Mouse (Mus musculus) forebrain, embryonic 10.5 days (tissue): ENCODE results near the gene P2rx6. TPM values are rescaled to one million over a fixed set of nuclear protein-coding genes. Genes with fewer than 3 reads are reported as not detected.

Experiments used
- DNase-seq: peaks from one replicate; pipeline ENCODE4 v3.0.0-alpha.2; 2017; ENCODE audit warnings: low spot score; ENCODE audit errors: extremely low spot score
- H3K27ac ChIP-seq: fragments of 300-500 bp; sonication (generic); 2 replicates; pipeline ENCODE4 v1.5.1; 2016; ENCODE audit warnings: mild to moderate bottlenecking
- H3K27me3 ChIP-seq: fragments of 300-500 bp; sonication (generic); 2 replicates; pipeline ENCODE4 v1.6.1; 2016; ENCODE audit warnings: mild to moderate bottlenecking; ENCODE audit not compliant: poor library complexity, severe bottlenecking
- H3K36me3 ChIP-seq: fragments of 300-500 bp; sonication (generic); replicated peaks from 2 replicates; pipeline ENCODE4 v1.6.1; 2016; ENCODE audit warnings: mild to moderate bottlenecking, moderate library complexity
- H3K4me1 ChIP-seq: fragments of 300-500 bp; sonication (generic); 2 replicates; pipeline ENCODE4 v1.6.1; 2016
- H3K4me3 ChIP-seq: fragments of 300-500 bp; sonication (generic); 2 replicates; pipeline ENCODE4 v1.5.1; 2016; ENCODE audit warnings: mild to moderate bottlenecking, moderate library complexity
- H3K9me3 ChIP-seq: fragments of 300-500 bp; sonication (generic); 2 replicates; pipeline ENCODE4 v1.6.1; 2016; ENCODE audit warnings: mild to moderate bottlenecking, moderate library complexity
- WGBS: fragments of 180-500 bp; shearing (Covaris S2); methylation state at CpG from one replicate; pipeline ENCODE4 v1.1.7; 2016; 5-methylcytosine and 5-hydroxymethylcytosine counted together
- polyA plus RNA-seq: library from polyadenylated mRNA; unstranded; fragments of >200 nt; fragmentation: Nextera tagmentation; extraction: Ambion mirVana; gene quantifications from 2 replicates; pipeline ENCODE4 v1.2.1, GENCODE M21; 2016

The P2rx6 gene
- 0.46 and 0.62 TPM in 2 replicates for polyA plus RNA-seq

DNA sequence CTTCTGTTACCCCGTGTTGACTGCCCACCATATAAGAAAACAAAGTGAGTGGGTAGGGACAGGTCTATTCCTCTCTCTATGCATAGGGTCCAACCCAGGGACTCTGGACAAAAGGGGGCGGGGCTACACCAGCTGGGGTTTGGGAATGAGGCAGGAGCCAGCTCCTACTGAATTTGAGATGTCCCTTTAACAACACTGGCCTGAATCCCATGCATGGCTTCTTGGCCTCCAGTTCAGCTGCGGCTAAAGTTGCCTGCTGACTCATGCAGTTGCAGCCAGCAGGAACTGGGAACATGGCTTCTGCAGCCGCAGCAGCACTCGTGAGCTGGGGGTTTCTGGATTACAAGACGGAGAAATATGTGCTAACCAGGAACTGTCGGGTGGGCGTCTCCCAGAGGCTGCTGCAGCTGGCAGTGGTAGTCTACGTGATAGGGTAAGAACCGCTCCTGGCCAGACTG lies at the start of gene P2rx6:
P2rx6 (plus strand) TSS at position 135 of the 458 bp plus-strand sequence.
- Histone ChIP-seq H3K4me1 (peaks cover 50% of the 10 kb centered on the region), H3K4me3 (peak within 1 kb of the TSS; percentile 49), H3K27ac (peak within 1 kb of the TSS; percentile 81), H3K27me3 (peaks cover 56% of the 10 kb centered on the region), H3K9me3 (no peaks in the 10 kb centered on the region), H3K36me3 (no peaks in the 10 kb centered on the region)
- peak; percentile 73 for DNase-seq
- 3% methylated on average over 10 of the region's 10 CpGs for whole genome bisulfite sequencing

DNA sequence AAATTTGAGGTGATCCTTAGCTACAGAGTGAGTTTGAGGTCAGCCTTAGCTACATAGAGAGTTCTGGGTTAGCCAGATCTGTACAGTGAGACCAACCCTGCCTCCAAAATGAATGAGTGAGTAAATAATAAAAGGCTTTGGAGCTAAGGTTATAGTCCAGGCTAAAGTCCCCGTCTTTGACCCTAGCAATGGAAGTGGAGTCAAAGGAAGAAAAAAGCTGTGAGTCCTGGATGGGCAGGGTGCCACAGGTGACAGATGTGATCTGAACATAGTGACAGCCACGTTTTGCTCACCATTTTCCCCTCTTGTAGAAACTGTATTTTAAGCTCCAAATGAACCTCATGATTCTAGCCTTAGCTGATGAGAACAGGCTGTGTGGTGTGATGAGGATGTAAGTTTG lies 42.8 kb upstream of the P2rx6 start:
- H3K9me3 ChIP-seq: no peaks in the 10 kb centered on the region
- peaks cover 98% of the 10 kb centered on the region for H3K36me3 ChIP-seq
- WGBS: 84% methylated on average over 2 of the region's 2 CpGs
- H3K27ac ChIP-seq: no peak overlapping the region
- no peak overlapping the region for H3K4me3 ChIP-seq
- no peaks in the 10 kb centered on the region for H3K27me3 ChIP-seq
- no peaks in the 10 kb centered on the region for H3K4me1 ChIP-seq
- no peak for DNase-seq

DNA sequence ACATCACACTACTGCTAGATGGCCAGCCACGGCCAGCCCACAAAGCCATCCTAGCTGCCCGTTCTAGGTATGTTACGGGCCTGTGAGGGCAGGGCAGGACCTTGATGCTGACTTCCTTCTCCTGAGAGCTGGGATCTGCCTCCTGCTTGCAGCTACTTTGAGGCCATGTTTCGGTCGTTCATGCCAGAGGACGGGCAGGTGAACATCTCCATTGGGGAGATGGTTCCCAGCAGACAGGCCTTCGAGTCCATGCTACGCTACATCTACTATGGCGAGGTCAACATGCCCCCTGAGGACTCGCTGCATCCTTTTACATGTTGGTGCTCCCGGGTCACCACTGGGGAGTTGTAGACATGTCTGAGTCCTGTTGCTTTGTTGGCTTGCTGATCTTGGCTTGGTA lies 37.5 kb upstream of the P2rx6 start:
- DNase-seq: no peak
- peaks cover 98% of the 10 kb centered on the region for H3K36me3 ChIP-seq
- H3K27ac ChIP-seq: no peak overlapping the region
- no peaks in the 10 kb centered on the region for H3K9me3 ChIP-seq
- 91% methylated on average over 11 of the region's 11 CpGs for WGBS
- no peak overlapping the region for H3K4me3 ChIP-seq
- peaks cover 3% of the 10 kb centered on the region; the same call in 1 of the 2 replicates for H3K4me1 ChIP-seq
- H3K27me3 ChIP-seq: no peaks in the 10 kb centered on the region

DNA sequence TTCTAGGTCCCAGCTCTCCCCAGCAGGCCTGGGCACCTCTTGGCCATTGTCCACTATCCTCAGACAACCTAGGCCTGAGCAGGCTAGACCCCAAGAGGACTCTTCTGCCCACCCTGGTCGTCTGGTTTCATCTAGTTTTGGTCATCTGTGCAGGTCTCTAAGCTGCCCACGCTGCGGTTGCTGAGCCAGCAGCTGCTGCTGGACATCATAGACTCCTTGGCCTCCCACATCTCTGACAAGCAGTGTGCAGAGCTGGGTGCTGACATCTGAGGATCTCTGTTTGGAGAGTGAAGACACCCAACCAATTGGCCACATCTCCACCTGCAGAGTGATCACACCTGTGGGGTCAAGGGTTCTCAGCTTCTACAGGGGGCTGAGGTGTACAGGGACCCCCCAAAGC lies 36.2 kb upstream of the P2rx6 start:
- Histone ChIP-seq H3K9me3 (no peaks in the 10 kb centered on the region), H3K27ac (no peak overlapping the region), H3K4me1 (peaks cover 16% of the 10 kb centered on the region), H3K4me3 (no peak overlapping the region), H3K27me3 (no peaks in the 10 kb centered on the region), H3K36me3 (peaks cover 87% of the 10 kb centered on the region)
- 86% methylated on average over 3 of the region's 3 CpGs for WGBS
- no peak for DNase-seq

DNA sequence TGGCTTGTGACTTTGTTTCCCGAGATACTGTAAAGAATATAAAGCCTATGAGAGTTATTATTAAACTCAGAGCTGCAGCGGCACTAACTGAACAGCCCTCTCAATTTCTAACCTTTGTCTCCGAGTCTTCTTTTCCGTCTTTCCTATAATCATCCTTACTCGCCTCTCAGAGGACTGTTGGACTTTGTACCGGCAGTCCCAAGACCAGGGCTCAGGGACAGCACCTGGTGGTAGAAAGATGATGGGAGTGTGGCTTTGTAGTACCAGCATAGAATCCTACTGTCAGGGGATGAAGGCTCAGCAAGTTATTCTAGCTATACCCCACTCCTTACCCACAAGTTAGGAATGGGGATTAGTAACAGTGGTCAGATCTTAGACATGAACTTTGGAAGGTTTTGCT lies 35.5 kb upstream of the P2rx6 start:
- DNase-seq: no peak
- H3K9me3 ChIP-seq: no peaks in the 10 kb centered on the region
- no peaks in the 10 kb centered on the region for H3K27me3 ChIP-seq
- no peak overlapping the region for H3K27ac ChIP-seq
- H3K4me1 ChIP-seq: peaks cover 17% of the 10 kb centered on the region
- WGBS: 90% methylated on average over 6 of the region's 6 CpGs
- peaks cover 80% of the 10 kb centered on the region for H3K36me3 ChIP-seq
- H3K4me3 ChIP-seq: no peak overlapping the region

DNA sequence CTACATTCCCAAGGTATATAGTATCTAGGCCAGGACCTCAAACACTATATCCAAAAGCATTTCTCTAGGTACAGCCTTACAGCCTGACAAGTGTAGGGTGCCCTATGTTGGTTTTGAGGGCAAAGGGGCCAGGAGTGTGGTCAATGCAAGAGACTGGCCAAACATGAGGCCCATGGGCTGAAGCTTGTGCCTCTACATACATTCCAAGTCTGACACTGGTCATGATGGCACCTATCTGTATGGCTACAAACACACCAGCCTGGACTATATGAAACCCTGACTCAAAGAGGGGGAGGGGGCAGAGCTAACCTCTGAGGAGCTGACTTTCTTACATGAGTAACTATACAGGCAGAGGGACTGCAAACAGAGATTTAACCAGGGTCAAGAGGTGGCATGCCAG lies 34.1 kb upstream of the P2rx6 start:
- Histone ChIP-seq H3K4me3 (no peak overlapping the region), H3K9me3 (no peaks in the 10 kb centered on the region), H3K4me1 (peaks cover 27% of the 10 kb centered on the region), H3K27me3 (no peaks in the 10 kb centered on the region), H3K27ac (no peak overlapping the region), H3K36me3 (peaks cover 66% of the 10 kb centered on the region)
- DNase-seq: no peak

DNA sequence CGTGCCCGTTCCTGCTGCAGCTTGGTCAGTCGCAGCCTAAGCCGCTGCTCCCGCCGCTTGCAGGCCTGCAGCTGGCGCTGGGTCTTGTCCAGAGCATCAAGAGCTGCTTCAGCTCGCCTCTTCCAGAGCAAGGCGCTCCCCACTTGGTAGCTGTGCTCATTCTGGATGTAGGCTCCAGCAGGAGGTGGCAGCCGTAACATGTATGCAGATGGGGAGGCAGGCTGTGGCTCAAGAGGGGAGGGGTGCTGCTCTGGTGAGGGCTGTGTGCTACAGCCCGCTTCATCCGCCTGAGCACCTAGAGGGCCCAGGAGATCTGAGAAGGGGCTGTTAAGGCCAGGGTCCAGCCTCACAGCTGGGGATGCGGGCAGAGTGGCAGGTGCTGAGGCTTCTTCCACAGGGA lies 33.4 kb upstream of the P2rx6 start:
- peaks cover 59% of the 10 kb centered on the region for H3K36me3 ChIP-seq
- no peak overlapping the region for H3K27ac ChIP-seq
- peaks cover 27% of the 10 kb centered on the region for H3K4me1 ChIP-seq
- H3K4me3 ChIP-seq: no peak overlapping the region
- no peak for DNase-seq
- 93% methylated on average over 13 of the region's 13 CpGs for WGBS
- no peaks in the 10 kb centered on the region for H3K27me3 ChIP-seq
- H3K9me3 ChIP-seq: no peaks in the 10 kb centered on the region

DNA sequence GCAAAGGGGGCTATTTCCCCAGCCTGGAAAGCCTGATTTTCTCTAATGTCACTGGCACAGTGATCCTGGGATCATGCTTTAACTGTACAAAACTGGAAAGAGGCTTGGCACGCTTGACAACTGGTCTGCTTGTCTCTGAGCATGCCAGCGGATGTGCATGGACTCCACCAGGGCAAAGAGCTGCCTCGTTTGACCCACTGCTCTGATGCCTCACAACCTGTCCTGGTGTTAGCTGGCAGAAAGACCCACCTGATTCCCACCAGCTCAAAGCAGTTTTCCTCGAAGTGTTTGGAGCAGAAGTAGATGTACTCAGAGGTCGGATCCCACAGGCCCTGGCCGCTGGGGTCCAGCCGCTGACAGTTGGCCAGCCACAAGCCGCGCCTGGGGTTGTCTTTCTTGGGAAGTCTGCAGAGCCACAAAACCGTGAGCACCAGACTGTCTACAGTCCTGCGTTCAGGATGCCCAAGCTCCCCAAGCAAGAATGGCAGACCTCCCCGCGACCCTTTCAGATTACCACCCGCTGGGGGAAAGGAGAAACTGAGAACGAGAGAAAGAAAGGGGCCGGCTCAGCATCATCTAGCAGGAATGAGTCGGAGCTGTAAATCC lies 31.6 kb upstream of the P2rx6 start:
- peaks cover 43% of the 10 kb centered on the region for H3K36me3 ChIP-seq
- no peaks in the 10 kb centered on the region for H3K27me3 ChIP-seq
- 17% methylated on average over 17 of the region's 17 CpGs for WGBS
- peak; percentile 23 for DNase-seq
- H3K4me3 ChIP-seq: peak overlapping the region; percentile 69
- H3K9me3 ChIP-seq: no peaks in the 10 kb centered on the region
- peak overlapping the region; percentile 92 for H3K27ac ChIP-seq
- peaks cover 27% of the 10 kb centered on the region for H3K4me1 ChIP-seq

DNA sequence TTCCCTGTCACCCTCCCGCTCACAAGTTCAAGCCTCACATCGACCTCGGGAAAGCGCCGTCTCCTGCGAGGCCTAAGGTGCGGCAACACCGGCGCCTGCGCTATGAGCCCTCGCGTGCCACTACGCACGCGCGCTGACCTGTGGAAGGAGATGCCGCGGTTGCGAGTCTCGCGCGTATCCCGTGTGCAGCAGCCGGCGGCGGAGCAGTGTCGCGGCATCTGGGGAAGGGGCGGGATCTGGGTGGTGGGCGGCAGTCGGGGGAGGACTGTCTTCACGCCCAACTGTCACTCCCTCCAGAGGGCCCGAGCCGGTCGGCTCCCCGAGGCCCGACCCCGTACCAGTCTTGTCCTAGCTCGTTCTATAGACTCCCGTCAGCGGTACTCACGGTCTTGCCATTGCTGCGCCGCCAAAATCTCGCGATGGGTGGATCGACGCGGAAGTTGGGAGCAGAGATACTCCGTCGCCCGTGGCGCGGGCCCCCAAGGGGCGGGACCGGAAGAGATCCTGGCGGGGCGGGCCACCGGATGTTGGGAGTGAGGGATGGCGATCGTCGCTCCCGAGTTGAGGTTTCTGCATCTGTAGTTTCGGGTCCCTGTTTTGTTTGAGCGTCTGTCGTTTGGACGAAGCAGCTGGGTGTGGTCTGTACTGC lies 30.9 kb upstream of the P2rx6 start, which contains the start of gene Thap7:
Thap7 (minus strand) TSS at position 497 of the 649 bp plus-strand sequence.
- peaks cover 36% of the 10 kb centered on the region for H3K36me3 ChIP-seq
- peak within 1 kb of the TSS; percentile 69 for H3K4me3 ChIP-seq
- H3K4me1 ChIP-seq: peaks cover 27% of the 10 kb centered on the region
- H3K27ac ChIP-seq: peak within 1 kb of the TSS; percentile 92
- under 1% methylated on average over 67 of the region's 67 CpGs for whole genome bisulfite sequencing
- H3K27me3 ChIP-seq: no peaks in the 10 kb centered on the region
- no peaks in the 10 kb centered on the region for H3K9me3 ChIP-seq
- DNase-seq: peak; percentile 97

DNA sequence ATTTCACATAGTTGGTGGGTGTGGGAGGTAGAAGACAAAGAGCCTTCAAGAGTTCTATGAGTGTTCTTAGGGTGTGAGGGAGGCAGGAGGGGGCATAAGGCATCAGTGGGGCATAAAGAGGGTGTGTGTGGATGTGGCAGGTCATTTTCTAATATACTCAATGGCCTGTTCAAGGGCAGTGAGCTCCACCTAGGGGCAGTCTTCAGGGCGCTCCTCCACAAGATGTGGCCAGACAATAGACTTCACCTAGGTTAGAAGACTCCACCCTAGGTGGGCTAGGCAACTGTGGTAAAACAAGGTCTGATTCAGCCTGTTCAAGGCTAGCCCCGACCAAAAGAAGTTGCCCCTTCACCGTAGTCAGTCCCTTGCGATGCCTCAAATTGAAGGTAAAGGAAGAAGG lies 29.4 kb upstream of the P2rx6 start:
- 51% methylated on average over 4 of the region's 4 CpGs for WGBS
- no peaks in the 10 kb centered on the region for H3K27me3 ChIP-seq
- peaks cover 27% of the 10 kb centered on the region for H3K4me1 ChIP-seq
- H3K36me3 ChIP-seq: peaks cover 21% of the 10 kb centered on the region
- H3K9me3 ChIP-seq: peaks cover 3% of the 10 kb centered on the region; the same call in 1 of the 2 replicates
- no peak overlapping the region for H3K27ac ChIP-seq
- H3K4me3 ChIP-seq: peak overlapping the region; percentile 69; the same call in 1 of the 2 replicates
- no peak for DNase-seq

DNA sequence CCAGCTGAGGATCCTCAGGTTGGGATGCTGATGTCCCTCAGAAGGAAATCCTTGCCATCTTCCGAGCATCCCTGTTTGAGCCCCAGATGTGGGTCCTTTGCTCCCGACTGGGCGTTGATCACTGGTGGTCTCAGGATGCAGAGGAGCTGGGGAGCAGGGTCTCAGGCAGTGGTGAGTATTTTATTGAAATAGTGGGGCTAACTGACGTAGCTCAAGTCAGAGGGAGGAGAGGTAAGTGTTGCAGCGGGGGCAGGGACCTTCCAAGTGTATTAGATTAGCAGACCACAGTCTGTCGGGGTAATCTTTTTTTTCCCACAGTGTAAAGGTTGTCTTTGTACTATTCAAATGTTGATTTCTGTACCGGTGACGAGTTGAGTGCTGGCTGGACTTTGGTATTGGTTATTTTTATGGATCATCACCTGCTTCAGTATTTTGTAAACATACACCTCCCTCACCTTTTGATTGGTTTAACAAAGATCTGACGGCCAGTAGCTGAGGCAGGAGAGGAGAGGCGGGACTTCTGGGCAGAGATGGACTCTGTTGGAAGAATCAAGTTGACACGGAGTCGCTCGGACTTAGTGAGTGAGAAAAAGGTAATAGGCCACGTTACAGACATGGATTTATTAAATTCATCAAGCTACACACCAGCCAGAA lies 28.9 kb upstream of the P2rx6 start:
- Histone ChIP-seq H3K27ac (no peak overlapping the region), H3K4me3 (no peak overlapping the region), H3K27me3 (no peaks in the 10 kb centered on the region), H3K4me1 (peaks cover 27% of the 10 kb centered on the region), H3K36me3 (peaks cover 16% of the 10 kb centered on the region), H3K9me3 (peaks cover 3% of the 10 kb centered on the region; the same call in 1 of the 2 replicates)
- no peak for DNase-seq
- 69% methylated on average over 14 of the region's 14 CpGs for WGBS

DNA sequence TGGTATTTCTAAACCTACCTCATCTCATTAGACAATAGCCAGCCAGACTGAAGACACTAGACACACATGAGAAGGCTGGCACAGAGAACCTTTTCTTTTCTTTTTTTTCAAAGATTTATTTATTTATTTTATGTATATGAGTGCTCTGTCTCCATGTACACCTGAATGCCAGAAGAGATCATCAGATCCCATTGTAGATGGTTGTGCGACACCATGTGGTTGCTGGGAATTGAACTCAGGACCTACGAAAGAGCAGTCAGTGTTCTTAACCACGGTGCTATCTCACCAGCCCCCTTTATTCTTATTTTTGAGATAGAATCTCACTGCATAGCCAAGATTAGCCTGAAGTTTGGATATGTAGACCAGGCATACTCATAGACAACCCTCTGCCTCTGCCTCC lies 25.1 kb upstream of the P2rx6 start:
- peaks cover 3% of the 10 kb centered on the region; the same call in 1 of the 2 replicates for H3K9me3 ChIP-seq
- DNase-seq: no peak
- 89% methylated on average over 3 of the region's 3 CpGs for WGBS
- no peak overlapping the region for H3K27ac ChIP-seq
- no peak overlapping the region for H3K4me3 ChIP-seq
- no peaks in the 10 kb centered on the region for H3K36me3 ChIP-seq
- H3K27me3 ChIP-seq: no peaks in the 10 kb centered on the region
- H3K4me1 ChIP-seq: peaks cover 8% of the 10 kb centered on the region

DNA sequence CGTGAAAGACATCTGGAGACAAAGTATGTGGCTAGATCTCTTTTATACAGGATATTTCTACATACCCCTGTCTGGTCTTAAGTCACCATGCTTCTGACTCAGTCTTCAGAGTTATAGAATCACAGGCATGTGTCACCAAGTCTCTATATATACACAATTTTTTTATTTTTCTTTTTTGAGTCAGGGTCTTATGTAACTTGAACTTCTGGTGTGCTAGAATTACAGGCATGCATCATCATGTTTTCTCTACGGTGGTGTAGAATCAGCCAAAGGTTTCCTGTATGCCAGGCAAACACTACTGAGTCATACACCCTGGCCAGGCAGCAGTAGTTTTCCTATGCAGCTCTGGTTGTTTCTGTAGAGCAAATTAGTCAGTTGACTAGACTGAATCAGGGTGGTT lies 19.1 kb upstream of the P2rx6 start:
- no peaks in the 10 kb centered on the region for H3K9me3 ChIP-seq
- 89% methylated on average over 2 of the region's 2 CpGs for WGBS
- H3K27me3 ChIP-seq: no peaks in the 10 kb centered on the region
- no peak for DNase-seq
- H3K4me3 ChIP-seq: no peak overlapping the region
- no peaks in the 10 kb centered on the region for H3K4me1 ChIP-seq
- no peak overlapping the region for H3K27ac ChIP-seq
- no peaks in the 10 kb centered on the region for H3K36me3 ChIP-seq
